Mouse (Mus musculus) activated CD4-positive, CD25-positive, alpha-beta regulatory T cell (primary cell): Measurements from ENCODE around the gene Mtmr1. TPM values are rescaled to one million over a fixed set of nuclear protein-coding genes. Genes with fewer than 3 reads are reported as not detected.

Experiments
- polyA plus RNA-seq, 2 experiments: library from polyadenylated mRNA; unstranded; fragments of 100-300 nt; shearing (Covaris generic); gene quantifications; one replicate each; pipeline ENCODE4 v1.2.1; 2017

Gene Mtmr1
- 10 to 100 TPM; 50.7 to 59.3 TPM for polyA plus RNA-seq

DNA sequence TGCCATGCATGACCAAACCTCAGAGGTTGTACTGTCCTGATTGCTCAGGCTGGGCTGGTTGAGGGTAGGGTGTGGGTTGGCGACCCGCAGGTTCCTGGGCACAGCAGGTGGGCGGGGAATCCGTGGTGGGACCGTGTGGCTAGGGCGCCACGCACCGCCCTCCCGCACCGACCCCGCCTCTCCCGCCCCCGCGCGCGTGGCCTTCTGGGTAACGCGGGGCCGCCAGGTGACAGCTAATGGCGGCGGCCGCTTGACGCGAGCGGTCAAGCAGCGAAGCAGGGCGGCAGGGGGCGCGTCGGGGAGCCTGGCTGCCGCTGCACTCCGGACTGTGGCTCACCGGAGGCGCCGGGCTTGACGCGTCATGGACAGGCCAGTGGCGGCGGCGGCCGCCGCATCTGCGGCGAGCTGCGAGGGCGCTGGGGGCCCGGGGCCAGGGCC lies at the start of gene Mtmr1:
Gene Mtmr1, plus strand, starts transcription at position 207 of the 438 bp plus-strand sequence.

Other genes with a start within 250 kb of the Mtmr1 start
- 1 to 10 TPM; 7.5 to 8.0 TPM for gene Mtm1, start 154.0 kb upstream of the Mtmr1 start, polyA plus RNA-seq
- gene Cd99l2, start 128.1 kb downstream of the Mtmr1 start, polyA plus RNA-seq: 10 to 100 TPM; 14.6 to 21.9 TPM
- gene Hmgb3, start 191.2 kb downstream of the Mtmr1 start, polyA plus RNA-seq: 10 to 100 TPM; 28.7 to 48.0 TPM